Mouse (Mus musculus): ENCODE data around the gene Lce1g.

GRCm38 (mm10) chr3:92720250-92720649, 31.9 kb downstream of the Lce1g start, which contains the start of gene Lce1f:
- no peak for TF ChIP-seq MAFK (IDR thresholded peaks at IDR 0.05; ENCODE audit: borderline replicate concordance, low read depth, low read length)
- TF ChIP-seq E2F4 (IDR thresholded peaks at IDR 0.05; ENCODE audit: borderline replicate concordance, low read depth, low read length): no peak
- no peak for TF ChIP-seq USF2 (IDR thresholded peaks at IDR 0.05; ENCODE audit: borderline replicate concordance in 1 of 2, insufficient read depth in 1 of 2, low read depth in 1 of 2, low read length in 2 of 2)
- no peak for TF ChIP-seq NRF1 (IDR thresholded peaks at IDR 0.05; ENCODE audit: insufficient read depth, low read depth, low read length, poor library complexity, severe bottlenecking)
- TF ChIP-seq POLR2A (IDR thresholded peaks at IDR 0.05; ENCODE audit: control insufficient read depth in 1 of 2, insufficient read depth in 1 of 2, low read depth in 1 of 2, low read length in 2 of 2, poor library complexity in 1 of 2): no peak
- no peak for TF ChIP-seq CTCF (IDR thresholded peaks at IDR 0.05 in 2 of 3, conservative IDR thresholded peaks at IDR 0.05 in 1 of 3; ENCODE audit: control insufficient read depth in 1 of 3, insufficient read depth in 1 of 3, low read depth in 2 of 3, low read length in 3 of 3, poor library complexity in 1 of 3, severe bottlenecking in 1 of 3)
- no peak for TF ChIP-seq MAX (IDR thresholded peaks at IDR 0.05; ENCODE audit: low read length)
- no peak for TF ChIP-seq NELFE (IDR thresholded peaks at IDR 0.05; ENCODE audit: low read depth, low read length)

All from MEL (cell line).